Mouse (Mus musculus) right cerebral cortex, adult 2 months (tissue): ENCODE measurements around the gene Sumo1.

ENCODE experiments used
- DNase-seq, 2 experiments: peaks; one replicate each; pipeline ENCODE4 v3.0.0; 2021 to 2022; ENCODE audit warnings: low spot score in 2 of 2

Sumo1 gene

DNA sequence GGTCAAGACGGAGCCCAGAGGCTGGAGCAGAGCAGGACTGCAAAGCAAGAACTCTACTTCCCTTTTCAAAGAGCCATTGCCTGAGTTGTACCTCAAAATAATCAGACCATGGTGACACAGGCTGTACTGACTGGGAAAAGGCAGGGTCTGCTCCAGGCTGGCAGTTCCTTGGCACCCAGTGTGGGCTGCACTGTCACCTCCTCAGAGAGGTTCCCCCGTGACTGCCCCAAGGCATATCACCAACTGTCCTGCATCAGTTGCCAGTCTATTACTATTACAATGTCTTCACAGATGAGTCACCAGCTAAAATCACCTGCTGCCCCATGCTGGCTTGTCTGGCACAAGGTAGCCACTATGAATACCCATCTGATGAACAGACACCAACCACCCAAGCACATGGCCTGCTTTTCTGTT is 77.0 kb downstream of the Sumo1 start:
- DNase-seq, result no peak

- DNase-seq, result no peak
These were observed 77.8 kb downstream of the Sumo1 start for GRCm38 (mm10) chr1:59592876-59593275.

DNA sequence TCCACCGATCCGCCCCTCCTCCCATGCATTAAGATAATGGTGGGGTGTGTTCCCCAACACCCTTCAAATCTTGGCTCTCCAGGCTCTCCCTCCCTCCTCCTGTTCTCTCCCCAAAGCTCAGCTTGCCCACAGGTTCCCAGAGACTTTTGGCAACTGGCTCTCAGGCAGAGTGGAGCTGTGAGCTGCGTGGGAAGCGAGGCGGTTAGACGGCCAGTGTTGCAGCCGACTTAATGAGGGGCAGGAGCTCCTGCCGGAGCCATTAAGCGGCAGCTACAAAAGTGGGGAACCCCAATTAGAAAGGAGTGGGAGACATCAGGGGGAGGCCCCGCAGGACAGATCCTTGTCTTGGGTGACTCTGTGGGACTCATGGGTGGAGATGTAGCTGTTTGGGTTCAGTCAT is 78.3 kb downstream of the Sumo1 start:
- DNase-seq, result peak; percentile 57

GRCm38 (mm10) chr1:59589271-59589670 is 81.4 kb downstream of the Sumo1 start:
- no peak for DNase-seq

DNA sequence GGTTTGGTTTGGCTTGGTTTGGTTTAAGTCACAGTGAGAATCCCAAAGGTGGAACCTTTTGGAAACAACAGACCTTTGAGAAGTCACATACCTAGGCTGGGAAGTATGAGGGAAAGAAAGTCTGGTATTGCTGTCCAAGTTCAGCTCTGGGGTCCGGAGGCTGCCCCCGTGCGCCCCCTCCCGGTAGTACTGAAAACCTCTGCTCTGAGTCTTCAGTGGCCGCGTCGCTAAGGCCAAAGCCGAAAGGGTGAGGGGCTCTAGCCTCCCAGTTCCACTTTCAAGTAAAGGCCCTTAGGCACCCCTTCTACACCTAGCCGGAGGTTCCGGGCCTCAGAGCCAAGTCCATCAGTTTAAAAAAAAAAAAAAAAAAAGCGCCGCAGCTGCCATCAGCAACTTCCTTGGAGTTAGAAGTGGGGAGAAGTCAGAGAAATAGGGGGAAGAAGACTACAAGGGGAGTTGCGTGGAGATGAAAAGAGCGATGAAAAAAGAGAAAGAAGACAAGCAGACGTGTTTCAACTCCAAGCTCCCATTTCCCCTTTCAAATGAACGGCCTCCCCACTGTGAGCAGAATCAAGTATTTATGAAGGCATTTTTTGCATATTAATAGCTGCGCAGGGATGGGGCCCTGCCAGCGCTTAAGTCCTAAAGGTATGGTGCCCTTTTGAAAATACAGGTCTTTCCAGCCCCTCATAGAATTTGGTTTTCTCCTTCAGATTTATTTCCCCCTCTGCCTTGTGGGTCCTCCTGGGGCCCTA is 85.8 kb downstream of the Sumo1 start:
- DNase-seq, result peak; percentile 50 to 67

DNA sequence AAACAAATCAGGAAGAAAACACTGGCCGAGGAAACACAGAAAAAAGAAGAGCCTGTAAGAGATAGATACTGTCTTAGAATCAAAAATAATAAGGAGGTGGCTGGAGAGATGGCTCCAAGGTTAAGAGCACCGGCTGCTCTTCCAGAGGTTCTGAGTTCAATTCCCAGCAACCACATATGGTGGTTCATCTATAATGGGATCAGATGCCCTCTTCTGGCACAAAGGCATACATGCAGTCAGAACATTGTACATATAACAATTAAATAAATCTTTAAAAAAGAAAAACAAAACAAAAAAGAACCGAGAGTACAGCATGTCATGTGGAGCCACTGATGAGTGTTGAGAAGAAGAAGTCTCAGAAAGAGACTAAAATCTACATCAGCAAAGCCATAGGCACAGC is 89.8 kb downstream of the Sumo1 start:
- no peak for DNase-seq

- no peak for DNase-seq
These were observed 90.4 kb downstream of the Sumo1 start for GRCm38 (mm10) chr1:59580131-59580751.

- DNase-seq, result no peak
These were observed 91.3 kb downstream of the Sumo1 start for GRCm38 (mm10) chr1:59579327-59579726.

GRCm38 (mm10) chr1:59578770-59579169 is 91.9 kb downstream of the Sumo1 start:
- DNase-seq, result no peak

GRCm38 (mm10) chr1:59574262-59575187 is 96.1 kb downstream of the Sumo1 start:
- peak; percentile 56 to 57 for DNase-seq

- DNase-seq, result no peak
These were observed 96.8 kb downstream of the Sumo1 start for GRCm38 (mm10) chr1:59573843-59574242.

GRCm38 (mm10) chr1:59571502-59571901 is 99.1 kb downstream of the Sumo1 start:
- no peak for DNase-seq

DNA sequence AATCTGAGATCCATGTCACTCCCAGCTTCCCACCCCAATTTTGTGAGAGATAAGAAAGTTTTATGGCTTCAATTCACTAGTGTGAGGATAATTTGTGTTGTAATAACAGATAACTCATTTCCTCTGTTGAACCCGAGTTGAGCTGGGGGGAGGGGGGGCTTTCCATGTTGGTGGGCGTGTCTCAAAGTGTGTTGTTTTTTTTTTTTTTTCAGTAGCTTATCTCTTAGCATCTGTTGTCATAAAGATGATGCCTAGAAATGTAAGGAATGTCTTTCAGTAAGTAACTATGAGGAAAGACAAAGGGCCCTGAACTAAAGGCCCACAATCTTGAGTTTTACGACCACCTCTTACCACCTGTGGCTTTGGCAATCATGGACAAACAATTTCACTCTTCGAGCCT is 99.9 kb downstream of the Sumo1 start:
- no peak for DNase-seq

GRCm38 (mm10) chr1:59569301-59569700 is 101.3 kb downstream of the Sumo1 start:
- no peak for DNase-seq

DNA sequence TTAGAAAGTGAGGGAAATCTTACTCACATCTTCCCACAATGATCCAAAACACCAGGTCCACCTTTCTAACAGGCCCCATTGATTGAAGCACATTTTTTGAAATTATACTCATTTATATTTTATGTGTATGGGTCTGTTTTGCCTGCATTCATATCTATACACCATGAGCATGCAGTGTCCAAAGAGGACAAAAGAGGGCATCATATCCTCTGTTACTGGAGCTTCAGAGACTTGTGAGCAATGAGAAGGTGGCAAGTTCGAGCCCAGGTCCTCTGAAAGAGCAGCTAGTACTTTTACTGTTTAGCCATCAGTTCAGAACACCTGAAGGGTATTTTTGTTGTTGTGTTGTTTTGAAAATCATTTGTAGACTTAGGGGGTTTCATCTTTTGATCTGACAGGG is 102.4 kb downstream of the Sumo1 start:
- no peak for DNase-seq

DNA sequence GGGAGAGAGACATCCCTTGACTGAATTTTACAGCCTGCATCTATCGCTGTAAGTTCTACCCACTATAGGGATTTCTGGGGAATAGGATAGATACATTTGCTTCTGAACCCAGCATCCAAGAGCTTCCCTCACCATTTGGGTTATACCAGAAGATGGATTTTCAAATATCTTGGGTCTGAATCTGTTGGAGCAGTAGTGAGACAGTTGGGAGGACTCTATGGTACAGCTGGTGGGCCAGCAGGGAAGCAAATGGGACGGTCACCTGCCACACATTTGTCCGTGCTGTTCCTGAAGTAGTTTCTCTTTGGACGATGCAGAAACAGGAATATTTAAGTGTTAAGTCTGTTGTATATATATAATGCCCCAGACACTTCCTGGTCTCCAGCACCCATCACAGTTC is 103.1 kb downstream of the Sumo1 start:
- DNase-seq, result no peak

- DNase-seq, result peak; percentile 34 to 47
These were observed 103.7 kb downstream of the Sumo1 start for GRCm38 (mm10) chr1:59566926-59567325.

GRCm38 (mm10) chr1:59566281-59566680 is 104.4 kb downstream of the Sumo1 start:
- DNase-seq, result no peak

GRCm38 (mm10) chr1:59565804-59566203 is 104.8 kb downstream of the Sumo1 start:
- no peak for DNase-seq

DNA sequence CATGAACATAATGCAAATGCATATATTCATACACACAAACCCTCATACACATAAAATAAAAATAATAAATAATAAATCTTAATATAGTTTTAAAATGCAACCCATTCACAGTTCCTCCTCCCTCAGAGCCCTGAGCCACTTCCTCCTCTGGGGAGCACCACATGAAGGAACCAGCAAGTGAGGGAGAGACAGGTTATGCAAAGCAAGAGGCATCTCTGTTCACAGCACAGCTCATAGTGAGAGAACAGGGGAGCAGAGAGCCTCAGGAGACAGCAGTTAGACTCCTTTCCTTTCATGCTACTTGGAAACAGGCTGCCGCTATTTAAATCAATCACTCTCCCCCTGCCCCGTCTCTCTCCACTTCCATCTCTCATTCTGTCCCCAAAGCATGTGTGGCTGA is 107.1 kb downstream of the Sumo1 start:
- no peak for DNase-seq

- no peak for DNase-seq
These were observed 116.9 kb downstream of the Sumo1 start for GRCm38 (mm10) chr1:59553708-59554107.

DNA sequence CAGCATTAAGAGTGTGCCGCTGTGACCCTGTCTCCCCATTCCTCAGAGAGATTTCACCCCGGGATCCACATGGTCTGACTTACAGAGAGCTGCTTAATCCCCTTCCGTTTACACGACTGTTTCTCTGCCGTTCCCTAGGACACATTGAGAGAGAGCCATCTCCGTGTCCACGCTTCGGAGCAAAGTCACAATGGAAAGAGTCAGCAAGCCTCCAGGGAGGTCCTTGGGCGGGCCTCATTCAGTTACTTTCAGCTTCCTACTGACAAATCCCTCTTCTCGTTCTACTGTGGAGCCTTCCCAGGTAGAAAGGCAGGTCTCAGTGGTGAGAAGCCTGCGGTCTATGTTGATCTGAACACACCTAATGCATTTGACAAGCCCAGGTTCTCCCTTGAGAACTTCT is 119.6 kb downstream of the Sumo1 start:
- no peak for DNase-seq
